Mouse (Mus musculus): Measurements from ENCODE around the gene Tmtc2.

- TF ChIP-seq POLR2A (IDR thresholded peaks at IDR 0.05; ENCODE audit: extremely low read depth, insufficient read depth, low read length) (no peak), CTCF (IDR thresholded peaks at IDR 0.05; ENCODE audit: extremely low read depth, insufficient read depth, low read length) (no peak)
Measured at GRCm38 (mm10) chr10:105523405-105524088, 50.7 kb downstream of the Tmtc2 start.

All from cortical plate, adult 2 months (tissue).